Mouse (Mus musculus): ENCODE measurements at regions not wholly inside any gene's neighbourhood (a gene's known extent, or its start where the extent isn't known, plus 50 kb on each side); places are given as distances from the start of the nearest gene placed in this dataset.

DNA sequence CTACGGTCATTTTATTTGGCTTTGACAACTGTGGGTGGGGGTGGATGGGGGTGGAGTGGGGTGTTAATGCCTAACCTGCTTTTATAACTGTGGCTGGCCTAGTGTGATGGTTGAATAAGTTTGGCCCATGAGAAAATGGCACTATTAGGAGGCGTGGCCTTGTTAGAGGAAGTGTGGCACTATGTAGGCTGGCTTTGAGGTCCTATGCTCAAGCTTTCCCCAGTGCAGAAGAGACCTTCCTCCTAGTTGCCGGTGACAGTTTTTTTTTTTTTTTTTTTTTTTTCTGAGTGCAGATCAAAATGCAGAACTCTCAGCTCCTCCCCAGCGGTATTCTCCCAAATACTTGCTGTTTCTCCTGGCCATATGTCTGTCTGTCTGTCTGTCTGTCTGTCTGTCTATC, 404.6 kb upstream of the Smim15 start:
- no peaks in the 10 kb centered on the region for H3K4me1 ChIP-seq (ENCODE audit: insufficient read depth, low read length)
- no peaks in the 10 kb centered on the region for H3K9me3 ChIP-seq (ENCODE audit: low read length)
- H3K36me3 ChIP-seq (ENCODE audit: insufficient read depth, low read length), result no peaks in the 10 kb centered on the region
- H3K4me3 ChIP-seq (ENCODE audit: low read depth, low read length), result no peak overlapping the region
- H3K27me3 ChIP-seq (ENCODE audit: insufficient read depth, low read length), result no peaks in the 10 kb centered on the region
- ATAC-seq (ENCODE audit: low FRiP score) (no peak), DNase-seq (ENCODE audit: low spot score) (no peak)
- no peak overlapping the region for H3K4me2 ChIP-seq (ENCODE audit: low read depth, low read length, poor library complexity, severe bottlenecking)
- H3K27ac ChIP-seq (ENCODE audit: low read depth, low read length), result no peak overlapping the region
- WGBS, result 95% methylated on average over 4 of the region's 4 CpGs
- no peak for TF ChIP-seq CTCF (IDR thresholded peaks at IDR 0.05)
- H3K9ac ChIP-seq (replicated peaks; ENCODE audit: low read length, poor library complexity, severe bottlenecking), result no peak overlapping the region

DNA sequence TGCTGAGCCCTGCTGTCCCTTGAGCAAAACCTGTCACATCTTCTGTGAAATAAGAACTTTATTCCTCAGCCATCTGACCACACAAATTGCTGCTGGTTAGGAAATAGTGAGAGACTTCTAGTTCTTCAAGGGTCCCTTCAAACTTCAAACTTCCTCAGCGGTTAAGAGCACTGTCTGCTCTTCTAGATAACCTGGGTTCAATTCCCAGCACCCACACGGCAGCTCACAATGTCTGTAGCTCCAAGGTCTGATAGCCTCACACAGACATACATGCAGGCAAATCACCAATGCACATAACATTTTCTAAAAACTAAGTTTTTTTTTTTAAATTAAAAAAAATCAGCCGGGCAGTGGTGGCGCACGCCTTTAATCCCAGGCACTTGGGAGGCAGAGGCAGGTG, 407.0 kb upstream of the Smim15 start:
- H3K9me3 ChIP-seq (ENCODE audit: low read length), result no peaks in the 10 kb centered on the region
- ATAC-seq (ENCODE audit: low FRiP score) (no peak), DNase-seq (ENCODE audit: low spot score) (no peak)
- no peaks in the 10 kb centered on the region for H3K36me3 ChIP-seq (ENCODE audit: insufficient read depth, low read length)
- H3K9ac ChIP-seq (replicated peaks; ENCODE audit: low read length, poor library complexity, severe bottlenecking), result no peak overlapping the region
- no peaks in the 10 kb centered on the region for H3K4me1 ChIP-seq (ENCODE audit: insufficient read depth, low read length)
- WGBS, result 93% methylated on average over 5 of the region's 5 CpGs
- no peak overlapping the region for H3K4me3 ChIP-seq (ENCODE audit: low read depth, low read length)
- H3K27ac ChIP-seq (ENCODE audit: low read depth, low read length), result no peak overlapping the region
- no peak overlapping the region for H3K4me2 ChIP-seq (ENCODE audit: low read depth, low read length, poor library complexity, severe bottlenecking)
- no peaks in the 10 kb centered on the region for H3K27me3 ChIP-seq (ENCODE audit: insufficient read depth, low read length)
- TF ChIP-seq CTCF (IDR thresholded peaks at IDR 0.05), result no peak

DNA sequence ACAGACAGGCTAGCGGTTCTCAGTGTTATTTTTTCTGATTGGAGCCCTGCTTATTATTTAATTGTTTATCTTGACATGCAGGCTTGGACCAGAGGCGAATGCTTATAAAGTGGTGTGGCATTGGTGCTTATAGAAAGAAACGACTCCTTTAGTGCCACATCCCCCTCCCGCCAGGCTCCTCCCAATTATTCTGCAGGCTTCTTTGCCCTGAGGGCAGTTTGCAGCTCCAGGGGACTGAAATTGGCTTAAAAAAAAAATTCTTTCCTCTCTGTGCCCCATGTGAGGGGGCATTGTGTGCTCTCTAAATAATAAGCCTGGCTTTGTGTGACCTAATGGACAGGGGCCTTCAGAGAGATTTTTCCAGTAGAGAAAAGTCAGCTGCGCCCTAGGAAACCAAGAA, 409.1 kb upstream of the Smim15 start:
- no peak for DNase-seq (ENCODE audit: low spot score)
- H3K4me2 ChIP-seq (ENCODE audit: low read depth, low read length, poor library complexity, severe bottlenecking), result no peak overlapping the region
- no peaks in the 10 kb centered on the region for H3K36me3 ChIP-seq (ENCODE audit: insufficient read depth, low read length)

DNA sequence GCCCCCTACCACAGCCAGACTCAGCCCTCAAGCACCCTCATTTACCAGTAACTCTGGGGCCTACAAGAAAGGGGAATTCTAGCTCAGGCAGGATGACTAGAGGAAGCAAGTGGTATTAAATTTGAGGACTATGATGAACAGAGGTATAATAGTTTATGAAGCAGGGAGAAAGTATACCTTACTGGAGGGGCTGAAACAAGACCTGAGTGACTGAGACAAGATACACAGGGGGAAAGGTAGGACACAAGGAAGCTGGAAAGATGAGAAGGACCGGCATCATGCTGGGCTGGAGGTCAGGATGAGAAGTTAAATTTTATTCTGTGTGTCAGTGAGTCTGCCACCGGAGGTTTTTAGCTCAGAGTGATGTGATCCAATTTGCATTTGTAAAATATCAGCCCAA, 417.2 kb upstream of the Smim15 start:
- H3K4me1 ChIP-seq (ENCODE audit: insufficient read depth, low read length), result no peaks in the 10 kb centered on the region
- no peak overlapping the region for H3K27ac ChIP-seq (ENCODE audit: low read depth, low read length)
- H3K9me3 ChIP-seq (ENCODE audit: low read length), result no peaks in the 10 kb centered on the region
- TF ChIP-seq CTCF (IDR thresholded peaks at IDR 0.05), result no peak
- ATAC-seq (ENCODE audit: low FRiP score) (no peak), DNase-seq (ENCODE audit: low spot score) (no peak)
- H3K27me3 ChIP-seq (ENCODE audit: insufficient read depth, low read length), result no peaks in the 10 kb centered on the region
- H3K4me3 ChIP-seq (ENCODE audit: low read depth, low read length), result no peak overlapping the region
- 63% methylated on average over 2 of the region's 2 CpGs for WGBS
- H3K4me2 ChIP-seq (ENCODE audit: low read depth, low read length, poor library complexity, severe bottlenecking), result no peak overlapping the region
- H3K36me3 ChIP-seq (ENCODE audit: insufficient read depth, low read length), result no peaks in the 10 kb centered on the region
- no peak overlapping the region for H3K9ac ChIP-seq (replicated peaks; ENCODE audit: low read length, poor library complexity, severe bottlenecking)

More for the DNA sequence above, 409.1 kb upstream of the Smim15 start:
- Histone ChIP-seq H3K4me3 (ENCODE audit: low read depth, low read length) (no peak overlapping the region), H3K27me3 (ENCODE audit: insufficient read depth, low read length) (no peaks in the 10 kb centered on the region), H3K4me1 (ENCODE audit: insufficient read depth, low read length) (no peaks in the 10 kb centered on the region), H3K9me3 (ENCODE audit: low read length) (no peaks in the 10 kb centered on the region), H3K9ac (replicated peaks; ENCODE audit: low read length, poor library complexity, severe bottlenecking) (no peak overlapping the region), H3K27ac (ENCODE audit: low read depth, low read length) (no peak overlapping the region)
- ATAC-seq (ENCODE audit: low FRiP score), result no peak
- no peak for TF ChIP-seq CTCF (IDR thresholded peaks at IDR 0.05)
- WGBS, result 43% methylated on average over 5 of the region's 5 CpGs

DNA sequence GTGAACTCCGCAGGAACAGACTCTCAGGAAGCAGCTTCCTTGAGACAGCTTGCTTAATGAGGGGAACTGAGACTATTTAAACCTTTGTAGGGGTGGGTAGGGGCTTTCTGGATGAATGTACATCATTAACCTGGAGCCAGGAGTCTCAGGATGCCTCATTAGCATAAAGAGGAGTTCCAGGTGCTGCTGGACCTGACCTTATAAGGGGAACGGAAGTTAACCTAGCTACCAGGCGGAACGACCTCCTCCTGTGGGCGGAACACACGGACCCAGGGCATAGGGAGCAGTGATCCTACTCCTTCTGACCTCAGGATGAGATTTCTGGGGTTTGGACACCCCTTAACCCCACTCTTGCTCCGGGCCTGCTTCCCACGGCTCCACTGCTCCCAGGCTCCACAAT, 417.6 kb upstream of the Smim15 start:
- ATAC-seq (ENCODE audit: low FRiP score) (no peak), DNase-seq (ENCODE audit: low spot score) (no peak)
- Histone ChIP-seq H3K27me3 (ENCODE audit: insufficient read depth, low read length) (no peaks in the 10 kb centered on the region), H3K9me3 (ENCODE audit: low read length) (no peaks in the 10 kb centered on the region), H3K4me3 (ENCODE audit: low read depth, low read length) (no peak overlapping the region), H3K27ac (ENCODE audit: low read depth, low read length) (no peak overlapping the region), H3K4me1 (ENCODE audit: insufficient read depth, low read length) (no peaks in the 10 kb centered on the region), H3K9ac (replicated peaks; ENCODE audit: low read length, poor library complexity, severe bottlenecking) (no peak overlapping the region), H3K4me2 (ENCODE audit: low read depth, low read length, poor library complexity, severe bottlenecking) (no peak overlapping the region), H3K36me3 (ENCODE audit: insufficient read depth, low read length) (no peaks in the 10 kb centered on the region)
- TF ChIP-seq CTCF (IDR thresholded peaks at IDR 0.05), result no peak
- 68% methylated on average over 8 of the region's 8 CpGs for WGBS

DNA sequence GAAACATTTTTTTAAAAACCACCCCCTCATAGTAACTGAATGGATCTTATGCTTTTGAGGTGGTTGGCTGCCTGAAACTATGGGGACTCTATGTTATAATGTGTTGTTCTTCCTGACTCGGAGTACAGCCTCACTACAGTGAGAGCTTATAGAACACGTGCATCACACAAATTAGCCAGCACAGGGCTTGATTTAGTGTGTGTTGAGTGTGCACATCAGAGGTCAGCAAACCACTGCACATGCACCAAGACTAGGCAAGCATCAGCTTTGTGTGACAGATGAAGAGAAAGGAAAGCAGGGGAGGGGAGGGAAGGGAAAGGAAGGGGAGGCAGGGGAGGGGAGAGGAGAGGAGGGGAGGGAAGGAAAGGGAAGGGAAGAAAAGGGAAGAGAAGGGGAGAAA, 422.9 kb upstream of the Smim15 start:
- Histone ChIP-seq H3K36me3 (ENCODE audit: insufficient read depth, low read length) (no peaks in the 10 kb centered on the region), H3K4me2 (ENCODE audit: low read depth, low read length, poor library complexity, severe bottlenecking) (no peak overlapping the region), H3K9me3 (ENCODE audit: low read length) (no peaks in the 10 kb centered on the region), H3K9ac (replicated peaks; ENCODE audit: low read length, poor library complexity, severe bottlenecking) (no peak overlapping the region), H3K27ac (ENCODE audit: low read depth, low read length) (no peak overlapping the region), H3K27me3 (ENCODE audit: insufficient read depth, low read length) (no peaks in the 10 kb centered on the region), H3K4me3 (ENCODE audit: low read depth, low read length) (no peak overlapping the region), H3K4me1 (ENCODE audit: insufficient read depth, low read length) (no peaks in the 10 kb centered on the region)
- DNase-seq (ENCODE audit: low spot score) (no peak), ATAC-seq (ENCODE audit: low FRiP score) (no peak)
- 68% methylated on average over 2 of the region's 2 CpGs for WGBS
- no peak for TF ChIP-seq CTCF (IDR thresholded peaks at IDR 0.05)

DNA sequence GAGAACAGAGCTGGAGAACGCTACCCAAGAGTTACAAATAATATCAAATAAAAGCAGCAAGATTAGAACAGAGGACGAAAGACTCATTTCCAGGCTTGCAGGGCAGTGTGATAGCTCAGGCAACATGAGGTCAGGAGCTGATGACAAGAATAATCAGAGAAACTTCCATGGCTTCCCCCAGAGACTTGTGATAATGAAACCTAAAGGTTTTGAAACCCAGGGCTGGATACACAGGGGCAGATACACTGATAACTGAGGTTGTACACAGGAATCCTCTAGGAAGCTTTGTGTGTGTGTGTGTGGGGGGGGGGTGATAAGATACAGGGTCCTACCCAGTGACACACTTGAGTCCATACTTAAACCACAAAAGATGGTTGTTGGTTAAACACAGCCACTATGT, 423.4 kb upstream of the Smim15 start:
- H3K27ac ChIP-seq (ENCODE audit: low read depth, low read length), result no peak overlapping the region
- ATAC-seq (ENCODE audit: low FRiP score) (no peak), DNase-seq (ENCODE audit: low spot score) (no peak)
- WGBS, result 67% methylated on average over 2 of the region's 2 CpGs
- H3K9me3 ChIP-seq (ENCODE audit: low read length), result no peaks in the 10 kb centered on the region
- no peak overlapping the region for H3K4me3 ChIP-seq (ENCODE audit: low read depth, low read length)
- no peaks in the 10 kb centered on the region for H3K4me1 ChIP-seq (ENCODE audit: insufficient read depth, low read length)
- no peaks in the 10 kb centered on the region for H3K27me3 ChIP-seq (ENCODE audit: insufficient read depth, low read length)
- H3K9ac ChIP-seq (replicated peaks; ENCODE audit: low read length, poor library complexity, severe bottlenecking), result no peak overlapping the region
- no peaks in the 10 kb centered on the region for H3K36me3 ChIP-seq (ENCODE audit: insufficient read depth, low read length)
- TF ChIP-seq CTCF (IDR thresholded peaks at IDR 0.05), result no peak
- no peak overlapping the region for H3K4me2 ChIP-seq (ENCODE audit: low read depth, low read length, poor library complexity, severe bottlenecking)

Data from midbrain, postnatal 0 days (tissue).